Mouse (Mus musculus) midbrain, postnatal 0 days (tissue): ENCODE data around the gene Wnt7a. TPM values are rescaled to one million over a fixed set of nuclear protein-coding genes. Genes with fewer than 3 reads are reported as not detected.
A peak's percentile ranks its signal among the peaks of the same experiment; 100 is the strongest.

Source experiments
- ATAC-seq: fragments of 200-750 bp; cut with Nextera tagmentation; 2 replicates; pipeline ENCODE4 v1.8.0; 2017; ENCODE audit warnings: moderate number of reproducible peaks, mild to moderate bottlenecking, moderate TSS enrichment, moderate library complexity; ENCODE audit not compliant: low FRiP score
- DNase-seq: peaks from one replicate; pipeline ENCODE4 v3.0.0-alpha.2; 2015; ENCODE audit warnings: low spot score
- H3K27ac ChIP-seq: fragments of 300-500 bp; sonication (generic); 2 replicates; pipeline ENCODE4 v1.5.1; 2014; ENCODE audit warnings: low read depth, mild to moderate bottlenecking, low read length, mixed read lengths
- H3K27me3 ChIP-seq: fragments of 300-500 bp; sonication (generic); 2 replicates; pipeline ENCODE4 v1.6.1; 2014; ENCODE audit warnings: low read length, control low read depth, mixed read lengths; ENCODE audit not compliant: insufficient read depth
- H3K36me3 ChIP-seq: fragments of 300-500 bp; sonication (generic); 2 replicates; pipeline ENCODE4 v1.6.1; 2014; ENCODE audit warnings: low read length, control low read depth, mixed read lengths; ENCODE audit not compliant: insufficient read depth
- H3K4me1 ChIP-seq: fragments of 300-500 bp; sonication (generic); 2 replicates; pipeline ENCODE4 v1.6.1; 2014; ENCODE audit warnings: mild to moderate bottlenecking, control low read depth, antibody characterized with exemption, low read length, mixed read lengths; ENCODE audit not compliant: insufficient read depth
- H3K4me2 ChIP-seq: fragments of 300-500 bp; sonication (generic); 2 replicates; pipeline ENCODE4 v1.6.1; 2014; ENCODE audit warnings: low read depth, mild to moderate bottlenecking, low read length, mixed read lengths; ENCODE audit not compliant: poor library complexity, severe bottlenecking
- H3K4me3 ChIP-seq: fragments of 300-500 bp; sonication (generic); 2 replicates; pipeline ENCODE4 v1.5.1; 2014; ENCODE audit warnings: low read depth, mild to moderate bottlenecking, low read length, moderate library complexity
- H3K9ac ChIP-seq: fragments of 300-500 bp; sonication (generic); replicated peaks from 2 replicates; pipeline ENCODE4 v1.6.1; 2014; ENCODE audit warnings: mild to moderate bottlenecking, low read length, moderate library complexity, mixed read lengths; ENCODE audit not compliant: poor library complexity, severe bottlenecking
- H3K9me3 ChIP-seq: fragments of 300-500 bp; sonication (generic); 2 replicates; pipeline ENCODE4 v1.6.1; 2016; ENCODE audit warnings: low read length, control low read depth
- CTCF ChIP-seq: IDR thresholded peaks from 2 replicates; pipeline ENCODE4 v1.5.1; 2016; ENCODE audit warnings: antibody characterized with exemption, mild to moderate bottlenecking
- WGBS: fragments of 180-500 bp; shearing (Covaris S2); extraction: QIAGEN DNeasy Blood & Tissue Kit; methylation state at CpG from one replicate; pipeline ENCODE4 v1.1.7; 2014; 5-methylcytosine and 5-hydroxymethylcytosine counted together
- polyA plus RNA-seq: library from polyadenylated mRNA; unstranded; fragments of >200 nt; fragmentation: Nextera tagmentation; extraction: Ambion mirVana; gene quantifications from 2 replicates; pipeline ENCODE4 v1.2.1, GENCODE M21; 2015
- total RNA-seq: library from RNA; depleted of rRNA; stranded (reverse); fragments of >200 nt; gene quantifications from 2 replicates; pipeline ENCODE4 v1.2.3, GENCODE M21; 2014

The Wnt7a gene
- total and polyA plus RNA-seq, 2 experiments from 2014 or later = 6.4 to 12.9 TPM

- Histone ChIP-seq H3K9ac (no peak overlapping the region), H3K9me3 (no peaks in the 10 kb centered on the region), H3K4me1 (no peaks in the 10 kb centered on the region), H3K4me2 (no peak overlapping the region), H3K4me3 (no peak overlapping the region), H3K36me3 (no peaks in the 10 kb centered on the region), H3K27ac (no peak overlapping the region), H3K27me3 (no peaks in the 10 kb centered on the region)
- ATAC-seq (no peak), DNase-seq (no peak)
- WGBS = 81% methylated on average over 6 of the region's 6 CpGs
- no peak for TF ChIP-seq CTCF
Measured at GRCm38 (mm10) chr6:91358866-91359656, 52.1 kb downstream of the Wnt7a start.

GRCm38 (mm10) chr6:91358394-91358793 lies 52.8 kb downstream of the Wnt7a start:
- WGBS = 56% methylated on average over 2 of the region's 2 CpGs
- DNase-seq = no peak
- H3K9ac ChIP-seq = no peak overlapping the region
- H3K27me3 ChIP-seq = no peaks in the 10 kb centered on the region
- H3K4me1 ChIP-seq = no peaks in the 10 kb centered on the region
- H3K27ac ChIP-seq = no peak overlapping the region
- H3K9me3 ChIP-seq = no peaks in the 10 kb centered on the region
- no peak overlapping the region for H3K4me2 ChIP-seq
- TF ChIP-seq CTCF = no peak
- H3K36me3 ChIP-seq = no peaks in the 10 kb centered on the region
- no peak for ATAC-seq
- H3K4me3 ChIP-seq = no peak overlapping the region

- H3K27ac ChIP-seq = no peak overlapping the region
- H3K36me3 ChIP-seq = no peaks in the 10 kb centered on the region
- ATAC-seq = no peak
- no peak overlapping the region for H3K4me2 ChIP-seq
- H3K9me3 ChIP-seq = no peaks in the 10 kb centered on the region
- no peaks in the 10 kb centered on the region for H3K27me3 ChIP-seq
- 76% methylated on average over 13 of the region's 13 CpGs for WGBS
- no peak overlapping the region for H3K9ac ChIP-seq
- no peak for DNase-seq
- H3K4me1 ChIP-seq = no peaks in the 10 kb centered on the region
- no peak for TF ChIP-seq CTCF
- no peak overlapping the region for H3K4me3 ChIP-seq
Measured at GRCm38 (mm10) chr6:91357238-91357876, 53.8 kb downstream of the Wnt7a start.

- no peak for TF ChIP-seq CTCF
- ATAC-seq (no peak), DNase-seq (no peak)
- no peak overlapping the region for H3K9ac ChIP-seq
- no peaks in the 10 kb centered on the region for H3K36me3 ChIP-seq
- WGBS = 43% methylated on average over 9 of the region's 9 CpGs
- no peaks in the 10 kb centered on the region for H3K9me3 ChIP-seq
- no peak overlapping the region for H3K27ac ChIP-seq
- no peak overlapping the region for H3K4me2 ChIP-seq
- H3K4me3 ChIP-seq = no peak overlapping the region
- H3K27me3 ChIP-seq = no peaks in the 10 kb centered on the region
- peaks cover 22% of the 10 kb centered on the region; the same call in 1 of the 2 replicates for H3K4me1 ChIP-seq
Measured at GRCm38 (mm10) chr6:91349620-91350019, 61.5 kb downstream of the Wnt7a start.

GRCm38 (mm10) chr6:91347721-91348120 lies 63.4 kb downstream of the Wnt7a start:
- ATAC-seq = peak; percentile 77
- Histone ChIP-seq H3K4me1 (peaks cover 22% of the 10 kb centered on the region; the same call in 1 of the 2 replicates), H3K4me2 (no peak overlapping the region), H3K27me3 (no peaks in the 10 kb centered on the region), H3K27ac (peak overlapping the region; percentile 75), H3K36me3 (no peaks in the 10 kb centered on the region), H3K9ac (no peak overlapping the region), H3K4me3 (no peak overlapping the region), H3K9me3 (no peaks in the 10 kb centered on the region)
- WGBS = 3% methylated on average over 7 of the region's 7 CpGs
- no peak for TF ChIP-seq CTCF
- peak; percentile 79 for DNase-seq

GRCm38 (mm10) chr6:91346906-91347156 lies 64.3 kb downstream of the Wnt7a start:
- Histone ChIP-seq H3K4me1 (peaks cover 22% of the 10 kb centered on the region; the same call in 1 of the 2 replicates), H3K27me3 (no peaks in the 10 kb centered on the region), H3K4me2 (no peak overlapping the region), H3K9ac (no peak overlapping the region), H3K4me3 (no peak overlapping the region), H3K36me3 (no peaks in the 10 kb centered on the region), H3K27ac (peak overlapping the region; percentile 43; the same call in 1 of the 2 replicates), H3K9me3 (no peaks in the 10 kb centered on the region)
- ATAC-seq (no peak), DNase-seq (no peak)
- WGBS = 49% methylated on average over 3 of the region's 3 CpGs
- TF ChIP-seq CTCF = no peak
